1 mouse cellular context compared by ENCODE assay signal in genomic region chr15:12026026-12026425, GRCm38 (mm10).
TF ChIP-seq lines count a peak whose summit lies in the region.

No protein-coding gene starts in this region.

TF ChIP-seq in CH12.LX, 34 proteins besides CTCF, POLR2A, EP300 and RAD21 (continued from another document):
- TF ChIP-seq IRF4 (IDR thresholded peaks at IDR 0.05; ENCODE audit: low read depth, low read length) (peak; percentile 98), MXI1 (IDR thresholded peaks at IDR 0.05; ENCODE audit: low read depth, low read length) (0 out of 2 replicates have a peak, but pooled peaks have one; percentile 73), MAFK (IDR thresholded peaks at IDR 0.05; ENCODE audit: insufficient replicate concordance, low read length) (0 out of 2 replicates have a peak, but pooled peaks have one; percentile 54), CHD1 (IDR thresholded peaks at IDR 0.05; ENCODE audit: low read depth, low read length) (no peak), ZMIZ1 (IDR thresholded peaks at IDR 0.05; ENCODE audit: low read depth, low read length) (peak; percentile 40; the same call in 1 of the 2 replicates), ZKSCAN1 (IDR thresholded peaks at IDR 0.05; ENCODE audit: borderline replicate concordance, low read depth, low read length) (no peak), HCFC1 (IDR thresholded peaks at IDR 0.05; ENCODE audit: low read depth, low read length) (peak; percentile 16; the same call in 1 of the 2 replicates), NELFE (IDR thresholded peaks at IDR 0.05; ENCODE audit: low read depth, low read length) (peak; percentile 23; the same call in 1 of the 2 replicates), CHD2 (IDR thresholded peaks at IDR 0.05; ENCODE audit: low read length) (peak; percentile 78)
